Mouse (Mus musculus) left cerebral cortex, adult 9 months (tissue): Measurements from ENCODE around the gene Kars.

Experiments
- DNase-seq, 2 experiments: peaks; one replicate each; pipeline ENCODE4 v3.0.0; 2022; ENCODE audit warnings: low spot score in 2 of 2

Gene Kars

DNA sequence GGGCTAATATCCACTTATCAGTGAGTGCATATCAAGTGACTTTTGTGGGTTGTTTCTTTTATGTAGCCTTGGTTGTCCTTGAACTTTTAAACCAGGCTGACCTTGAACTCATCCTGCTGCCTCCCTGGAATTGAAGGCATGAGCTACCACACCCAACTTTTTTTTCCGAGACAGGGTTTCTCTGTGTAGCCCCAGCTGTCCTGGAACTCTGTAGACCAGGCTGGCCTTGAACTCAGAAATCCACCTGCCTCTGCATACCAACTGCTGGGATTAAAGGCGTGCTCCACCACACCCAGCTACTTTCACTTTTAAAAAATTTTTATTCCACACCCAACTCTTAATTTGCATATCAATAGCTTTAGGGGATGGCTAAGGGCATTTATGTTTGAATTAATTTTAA, 67.6 kb downstream of the Kars start:
- no peak for DNase-seq
